Mouse (Mus musculus): ENCODE measurements around the gene Adck2.

Gene Adck2

GRCm38 (mm10) chr6:39573791-39574554 lies at the start of gene Adck2:
Adck2 (plus strand) TSS chr6:39573873.
- DNase-seq (ENCODE audit: low read depth, low spot score): peak; percentile 86

- no peak for DNase-seq (ENCODE audit: low read depth, low spot score)
Measured at GRCm38 (mm10) chr6:39526797-39527196, 46.9 kb upstream of the Adck2 start.

DNA sequence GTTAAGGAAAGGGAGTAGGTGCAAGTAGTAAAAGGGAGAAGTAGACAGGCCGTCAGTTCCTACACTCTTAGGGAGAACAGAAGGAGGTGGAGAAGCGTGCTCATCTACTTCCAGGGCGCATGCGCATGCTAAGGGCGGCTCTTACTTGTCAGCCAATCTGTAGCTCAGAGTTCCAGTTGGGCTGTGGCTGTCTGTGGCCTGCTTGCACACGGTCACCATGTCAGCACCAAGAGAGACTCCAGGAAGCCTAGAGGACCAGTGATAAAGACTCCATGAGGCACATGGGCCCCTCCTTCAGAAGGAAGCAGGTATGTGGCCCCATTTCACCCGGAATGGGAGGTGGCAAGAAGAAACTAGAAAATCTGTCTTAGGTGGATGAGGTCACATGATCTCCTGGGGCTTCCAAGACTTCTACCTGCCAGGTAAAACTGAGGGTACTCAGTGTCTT lies 46.3 kb upstream of the Adck2 start:
- no peak for DNase-seq (ENCODE audit: low read depth, low spot score)

DNA sequence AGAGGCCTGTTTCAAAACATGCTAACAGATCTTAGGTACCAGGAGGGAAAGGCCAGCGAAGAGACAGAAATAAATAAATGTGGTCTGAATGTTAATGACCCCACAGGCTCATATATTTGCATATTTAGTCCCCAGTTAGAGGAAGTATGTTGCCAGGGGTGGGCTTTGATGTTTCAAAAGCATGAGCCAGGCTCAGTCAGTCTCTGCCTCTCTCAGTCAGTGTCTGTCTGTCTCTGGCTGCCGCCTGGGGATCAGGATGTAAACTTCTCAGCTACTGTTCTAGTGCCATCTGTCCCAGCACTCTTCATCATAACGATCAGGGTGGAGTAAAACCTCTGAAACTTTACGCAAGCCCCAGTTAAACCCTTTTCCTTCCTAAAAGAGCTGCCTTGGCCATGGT lies 45.9 kb upstream of the Adck2 start:
- DNase-seq (ENCODE audit: low read depth, low spot score): no peak

GRCm38 (mm10) chr6:39528671-39529535 lies 44.8 kb upstream of the Adck2 start:
- DNase-seq (ENCODE audit: low read depth, low spot score): no peak

DNA sequence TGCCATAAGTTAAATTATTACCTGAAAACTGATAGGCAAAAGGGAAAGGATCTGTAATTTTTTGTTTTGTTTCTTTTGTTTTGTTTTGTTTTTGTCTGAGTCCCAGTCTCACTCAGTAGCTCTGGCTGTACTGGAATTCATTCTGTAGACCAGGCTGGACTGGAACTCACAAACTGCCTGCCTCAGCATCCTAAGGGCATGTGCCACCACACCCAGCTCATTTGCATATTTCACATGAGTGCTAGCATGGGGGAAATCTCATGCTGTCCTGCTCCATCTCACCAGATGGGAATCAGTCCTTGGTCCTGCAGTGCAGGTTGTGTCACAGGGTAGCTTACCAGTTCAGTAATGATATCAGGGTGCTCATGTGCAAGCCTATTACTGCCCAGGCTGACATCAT lies 38.7 kb upstream of the Adck2 start:
- DNase-seq (ENCODE audit: low read depth, low spot score): no peak

DNA sequence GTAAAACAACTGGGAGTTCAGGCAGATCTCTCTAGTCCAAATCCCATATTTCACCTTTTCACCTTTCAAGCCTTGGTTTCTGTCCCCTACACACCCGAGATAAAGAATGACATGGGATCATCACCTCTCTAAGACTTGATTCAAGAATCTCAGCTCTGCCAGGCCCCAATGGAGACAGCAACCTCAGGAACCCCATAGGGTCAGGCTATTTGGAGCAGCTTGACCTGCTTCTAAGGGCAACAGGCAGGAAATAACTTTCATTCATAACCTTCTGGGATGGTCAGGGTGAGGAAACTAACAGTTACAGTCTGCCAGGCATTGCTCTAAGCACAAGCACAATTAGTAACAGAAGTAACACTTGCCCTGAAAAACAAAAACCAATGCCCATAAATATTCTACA lies 37.1 kb upstream of the Adck2 start:
- DNase-seq (ENCODE audit: low read depth, low spot score): no peak

DNA sequence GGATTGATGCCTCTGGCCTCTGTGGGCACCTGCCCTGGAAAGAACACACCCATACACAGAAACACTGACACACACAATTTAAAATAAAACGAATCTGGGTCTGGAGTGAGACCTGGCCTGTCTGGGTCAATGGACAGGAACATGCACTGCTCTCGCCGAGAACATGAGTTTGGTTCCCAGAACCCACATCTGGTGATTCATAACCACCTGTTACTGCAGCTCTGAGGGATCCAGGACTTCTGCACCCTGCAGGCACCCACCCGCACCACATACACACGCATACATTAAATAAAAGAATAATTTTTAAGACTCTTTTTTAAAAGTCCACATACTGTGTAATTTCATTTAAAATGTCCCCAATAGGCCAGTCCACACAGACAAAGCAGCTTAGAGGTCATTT lies 36.4 kb upstream of the Adck2 start:
- DNase-seq (ENCODE audit: low read depth, low spot score): no peak

GRCm38 (mm10) chr6:39538227-39538626 lies 35.4 kb upstream of the Adck2 start:
- DNase-seq (ENCODE audit: low read depth, low spot score): no peak

- DNase-seq (ENCODE audit: low read depth, low spot score): peak; percentile 42
Measured at GRCm38 (mm10) chr6:39539679-39540155, 34.0 kb upstream of the Adck2 start.

- DNase-seq (ENCODE audit: low read depth, low spot score): no peak
Measured at GRCm38 (mm10) chr6:39540563-39540962, 33.1 kb upstream of the Adck2 start.

- peak; percentile 90 for DNase-seq (ENCODE audit: low read depth, low spot score)
Measured at GRCm38 (mm10) chr6:39542631-39543597, 30.8 kb upstream of the Adck2 start.

- DNase-seq (ENCODE audit: low read depth, low spot score): no peak
Measured at GRCm38 (mm10) chr6:39543769-39544420, 29.8 kb upstream of the Adck2 start.

- DNase-seq (ENCODE audit: low read depth, low spot score): no peak
Measured at GRCm38 (mm10) chr6:39545474-39545873, 28.2 kb upstream of the Adck2 start.

DNA sequence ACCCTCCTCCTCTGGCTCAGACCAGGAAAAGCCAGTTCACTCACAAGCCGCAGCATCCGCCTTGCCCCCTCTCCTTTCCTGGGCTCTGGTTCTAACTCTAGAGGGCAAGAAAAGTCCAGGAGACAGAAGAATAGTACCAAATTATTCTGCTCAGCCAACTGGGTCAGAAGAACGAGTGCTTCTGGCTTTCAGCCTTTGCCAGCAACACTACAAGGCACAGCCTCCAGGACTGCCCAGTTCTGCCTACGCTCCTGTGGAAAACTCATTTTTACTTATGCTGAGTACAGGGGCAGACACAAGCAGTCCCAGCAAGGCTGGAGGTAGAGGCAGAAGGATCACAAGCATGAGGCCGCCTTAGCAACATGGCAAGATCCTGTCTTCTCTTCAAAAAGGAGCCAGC lies 25.6 kb upstream of the Adck2 start:
- no peak for DNase-seq (ENCODE audit: low read depth, low spot score)

DNA sequence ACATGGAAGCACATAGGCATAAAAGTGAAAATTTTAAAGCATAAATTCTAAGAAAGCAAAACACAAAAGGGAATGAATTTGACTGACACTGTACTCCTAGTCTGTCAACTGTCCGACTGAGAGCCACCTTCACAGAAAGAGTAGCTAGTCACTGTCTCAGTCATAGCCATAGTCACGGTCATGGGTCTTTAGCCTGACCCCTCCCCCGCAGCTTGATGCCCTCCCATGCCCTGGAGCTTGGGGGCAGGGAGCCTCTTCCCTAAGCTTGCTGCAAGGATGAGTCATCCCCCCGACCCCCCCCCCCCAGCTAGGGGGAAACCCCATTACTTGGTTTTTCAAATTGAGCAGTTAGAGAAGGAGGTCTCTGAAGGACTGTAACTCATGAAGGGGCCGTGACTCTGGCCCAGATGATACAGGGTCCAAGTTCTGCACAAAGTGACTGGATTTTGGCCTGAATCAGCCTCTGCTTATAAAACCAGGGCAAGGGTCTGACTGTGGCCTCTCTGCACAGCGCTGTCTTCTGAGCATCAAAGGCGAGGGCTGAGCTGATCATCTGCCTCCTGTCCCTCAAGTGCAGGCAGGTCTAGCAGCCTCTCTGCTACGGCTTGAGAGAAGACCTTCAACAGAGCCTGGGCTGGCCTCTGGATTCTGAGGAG lies 21.6 kb upstream of the Adck2 start:
- peak; percentile 80 for DNase-seq (ENCODE audit: low read depth, low spot score)

- no peak for DNase-seq (ENCODE audit: low read depth, low spot score)
Measured at GRCm38 (mm10) chr6:39554888-39555647, 18.6 kb upstream of the Adck2 start.

DNA sequence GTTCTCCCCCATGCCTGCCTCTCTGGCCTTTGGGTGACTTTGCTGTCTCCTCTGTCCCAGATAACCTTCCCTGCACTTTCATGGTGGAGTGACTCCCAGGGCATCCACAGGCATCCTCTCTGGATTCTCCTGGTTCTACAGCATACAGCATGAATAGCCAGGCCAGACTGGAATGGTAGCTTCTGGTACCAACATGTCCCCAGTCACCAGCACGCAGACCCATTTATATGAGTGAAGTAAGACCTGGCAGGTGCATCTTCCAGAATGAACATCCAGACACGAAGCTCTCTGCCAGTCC lies 18.1 kb upstream of the Adck2 start:
- DNase-seq (ENCODE audit: low read depth, low spot score): no peak

DNA sequence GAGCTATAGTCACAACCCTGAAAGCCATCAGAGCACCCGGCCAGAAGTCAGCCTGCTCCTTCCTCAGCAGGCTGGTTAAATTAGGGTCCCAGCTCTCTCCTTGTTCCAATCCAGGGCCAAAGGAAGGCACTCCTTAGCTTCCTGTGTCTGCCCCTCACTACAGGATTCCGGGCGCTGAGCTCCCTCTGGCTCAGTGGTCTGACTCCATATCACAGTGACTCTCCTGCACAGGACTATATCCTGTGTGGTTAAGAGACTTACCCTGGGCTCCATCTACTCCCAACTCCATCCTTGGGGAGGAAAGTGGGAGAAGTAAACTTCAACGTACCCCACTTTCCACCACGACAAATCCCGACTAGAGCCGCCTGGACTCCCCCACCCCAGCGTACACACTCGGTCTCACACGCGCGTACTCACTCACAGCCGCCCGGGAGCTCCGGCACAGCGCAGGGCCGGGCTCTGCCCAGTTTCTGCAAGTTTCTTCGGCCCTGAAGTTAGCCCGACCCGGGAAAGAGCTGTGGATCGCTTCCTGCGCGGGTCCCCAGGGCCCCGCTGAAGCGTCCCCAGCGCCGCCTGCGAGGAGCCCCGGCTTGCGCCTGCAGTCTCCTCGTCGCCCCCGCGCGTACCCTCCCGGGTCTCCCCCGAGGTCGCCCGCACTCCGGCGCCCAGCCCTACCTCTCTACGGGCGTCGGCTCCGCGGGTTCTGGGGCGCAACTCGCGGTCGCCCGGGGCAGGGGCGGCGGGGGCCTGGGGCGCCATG lies 16.6 kb upstream of the Adck2 start:
- DNase-seq (ENCODE audit: low read depth, low spot score): peak; percentile 63

All from 3T3-L1 (cell line).